Mouse (Mus musculus): ENCODE measurements at regions not wholly inside any gene's neighbourhood (a gene's known extent, or its start where the extent isn't known, plus 50 kb on each side); places are given as distances from the start of the nearest gene placed in this dataset.

- TF ChIP-seq CTCF (IDR thresholded peaks at IDR 0.05; ENCODE audit: low read depth, low read length) = no peak
- no peak for TF ChIP-seq POLR2A (IDR thresholded peaks at IDR 0.05; ENCODE audit: insufficient read depth, low read length)
Observed at GRCm38 (mm10) chr10:17287141-17287540, 435.9 kb upstream of the Cited2 start.

Measured in ES-Bruce4 (cell line).